Mouse (Mus musculus): ENCODE results near the gene Tenm2. TPM values are rescaled to one million over a fixed set of nuclear protein-coding genes. Genes with fewer than 3 reads are reported as not detected.

The Tenm2 gene
- polyA plus RNA-seq, 1 experiment from 2014 or later, result 77.0 TPM

- no peaks in the 10 kb centered on the region for H3K36me3 ChIP-seq (ENCODE audit: control insufficient read depth, insufficient read depth, low read length)
- no peak overlapping the region for H3K27ac ChIP-seq (ENCODE audit: low read length)
- no peak overlapping the region for H3K9ac ChIP-seq (ENCODE audit: low read depth, low read length)
- no peak overlapping the region for H3K4me3 ChIP-seq (ENCODE audit: low read depth, low read length)
- H3K27me3 ChIP-seq (ENCODE audit: control insufficient read depth, insufficient read depth, low read depth, low read length), result no peaks in the 10 kb centered on the region
- no peaks in the 10 kb centered on the region for H3K9me3 ChIP-seq (replicated peaks; ENCODE audit: control insufficient read depth, low read length, poor library complexity, severe bottlenecking)
- H3K4me2 ChIP-seq (ENCODE audit: low read length), result no peak overlapping the region
- H3K4me1 ChIP-seq (ENCODE audit: control insufficient read depth, insufficient read depth, low read length), result no peaks in the 10 kb centered on the region
- WGBS, result 95% methylated on average over 2 of the region's 2 CpGs
- ATAC-seq, result no peak
Measured at GRCm38 (mm10) chr11:37143478-37143877, 92.3 kb downstream of the Tenm2 start.

- no peaks in the 10 kb centered on the region for H3K4me1 ChIP-seq (ENCODE audit: control insufficient read depth, insufficient read depth, low read length)
- H3K36me3 ChIP-seq (ENCODE audit: control insufficient read depth, insufficient read depth, low read length), result no peaks in the 10 kb centered on the region; the same call in 1 of the 2 replicates
- 51% methylated on average over 2 of the region's 2 CpGs for WGBS
- H3K27me3 ChIP-seq (ENCODE audit: control insufficient read depth, insufficient read depth, low read depth, low read length), result no peaks in the 10 kb centered on the region
- H3K4me2 ChIP-seq (ENCODE audit: low read length), result no peak overlapping the region
- no peak for ATAC-seq
- 0 out of 2 replicates have a peak, but pooled peaks cover under 1% of the 10 kb centered on the region for H3K9me3 ChIP-seq (replicated peaks; ENCODE audit: control insufficient read depth, low read length, poor library complexity, severe bottlenecking)
- H3K4me3 ChIP-seq (ENCODE audit: low read depth, low read length), result no peak overlapping the region
- no peak overlapping the region for H3K9ac ChIP-seq (ENCODE audit: low read depth, low read length)
- no peak overlapping the region for H3K27ac ChIP-seq (ENCODE audit: low read length)
Measured at GRCm38 (mm10) chr11:37128893-37129292, 106.9 kb downstream of the Tenm2 start.

GRCm38 (mm10) chr11:37118058-37118457 lies 117.7 kb downstream of the Tenm2 start:
- Histone ChIP-seq H3K4me2 (ENCODE audit: low read length) (no peak overlapping the region), H3K9me3 (replicated peaks; ENCODE audit: control insufficient read depth, low read length, poor library complexity, severe bottlenecking) (no peaks in the 10 kb centered on the region), H3K4me1 (ENCODE audit: control insufficient read depth, insufficient read depth, low read length) (no peaks in the 10 kb centered on the region), H3K27me3 (ENCODE audit: control insufficient read depth, insufficient read depth, low read depth, low read length) (no peaks in the 10 kb centered on the region), H3K4me3 (ENCODE audit: low read depth, low read length) (no peak overlapping the region), H3K36me3 (ENCODE audit: control insufficient read depth, insufficient read depth, low read length) (no peaks in the 10 kb centered on the region), H3K27ac (ENCODE audit: low read length) (no peak overlapping the region), H3K9ac (ENCODE audit: low read depth, low read length) (no peak overlapping the region)
- ATAC-seq, result no peak

GRCm38 (mm10) chr11:37115188-37115587 lies 120.6 kb downstream of the Tenm2 start:
- Histone ChIP-seq H3K9me3 (replicated peaks; ENCODE audit: control insufficient read depth, low read length, poor library complexity, severe bottlenecking) (no peaks in the 10 kb centered on the region), H3K27me3 (ENCODE audit: control insufficient read depth, insufficient read depth, low read depth, low read length) (no peaks in the 10 kb centered on the region), H3K9ac (ENCODE audit: low read depth, low read length) (no peak overlapping the region), H3K4me1 (ENCODE audit: control insufficient read depth, insufficient read depth, low read length) (no peaks in the 10 kb centered on the region), H3K4me2 (ENCODE audit: low read length) (no peak overlapping the region), H3K36me3 (ENCODE audit: control insufficient read depth, insufficient read depth, low read length) (no peaks in the 10 kb centered on the region), H3K4me3 (ENCODE audit: low read depth, low read length) (no peak overlapping the region), H3K27ac (ENCODE audit: low read length) (no peak overlapping the region)
- WGBS, result 63% methylated on average over 4 of the region's 4 CpGs
- no peak for ATAC-seq

- Histone ChIP-seq H3K36me3 (ENCODE audit: control insufficient read depth, insufficient read depth, low read length) (no peaks in the 10 kb centered on the region), H3K9me3 (replicated peaks; ENCODE audit: control insufficient read depth, low read length, poor library complexity, severe bottlenecking) (no peaks in the 10 kb centered on the region), H3K27me3 (ENCODE audit: control insufficient read depth, insufficient read depth, low read depth, low read length) (no peaks in the 10 kb centered on the region), H3K4me2 (ENCODE audit: low read length) (no peak overlapping the region), H3K4me1 (ENCODE audit: control insufficient read depth, insufficient read depth, low read length) (no peaks in the 10 kb centered on the region), H3K27ac (ENCODE audit: low read length) (no peak overlapping the region), H3K9ac (ENCODE audit: low read depth, low read length) (no peak overlapping the region), H3K4me3 (ENCODE audit: low read depth, low read length) (no peak overlapping the region)
- WGBS, result 58% methylated on average over 2 of the region's 2 CpGs
- ATAC-seq, result no peak
Measured at GRCm38 (mm10) chr11:37107069-37107468, 128.7 kb downstream of the Tenm2 start.

GRCm38 (mm10) chr11:37079403-37079802 lies 156.4 kb downstream of the Tenm2 start:
- 88% methylated on average over 5 of the region's 5 CpGs for WGBS
- Histone ChIP-seq H3K36me3 (ENCODE audit: control insufficient read depth, insufficient read depth, low read length) (no peaks in the 10 kb centered on the region), H3K4me3 (ENCODE audit: low read depth, low read length) (no peak overlapping the region), H3K27ac (ENCODE audit: low read length) (no peak overlapping the region), H3K9ac (ENCODE audit: low read depth, low read length) (no peak overlapping the region), H3K4me2 (ENCODE audit: low read length) (no peak overlapping the region), H3K4me1 (ENCODE audit: control insufficient read depth, insufficient read depth, low read length) (0 out of 2 replicates have a peak, but pooled peaks cover 4% of the 10 kb centered on the region), H3K27me3 (ENCODE audit: control insufficient read depth, insufficient read depth, low read depth, low read length) (no peaks in the 10 kb centered on the region), H3K9me3 (replicated peaks; ENCODE audit: control insufficient read depth, low read length, poor library complexity, severe bottlenecking) (no peaks in the 10 kb centered on the region)
- ATAC-seq, result no peak

- no peak for ATAC-seq
- WGBS, result 65% methylated on average over 5 of the region's 5 CpGs
Measured at GRCm38 (mm10) chr11:37076989-37077598, 158.7 kb downstream of the Tenm2 start.

GRCm38 (mm10) chr11:37075349-37075748 lies 160.4 kb downstream of the Tenm2 start:
- Histone ChIP-seq H3K4me2 (ENCODE audit: low read length) (no peak overlapping the region), H3K4me1 (ENCODE audit: control insufficient read depth, insufficient read depth, low read length) (0 out of 2 replicates have a peak, but pooled peaks cover 4% of the 10 kb centered on the region), H3K4me3 (ENCODE audit: low read depth, low read length) (no peak overlapping the region), H3K27ac (ENCODE audit: low read length) (no peak overlapping the region), H3K27me3 (ENCODE audit: control insufficient read depth, insufficient read depth, low read depth, low read length) (no peaks in the 10 kb centered on the region), H3K9me3 (replicated peaks; ENCODE audit: control insufficient read depth, low read length, poor library complexity, severe bottlenecking) (no peaks in the 10 kb centered on the region), H3K36me3 (ENCODE audit: control insufficient read depth, insufficient read depth, low read length) (no peaks in the 10 kb centered on the region), H3K9ac (ENCODE audit: low read depth, low read length) (no peak overlapping the region)
- ATAC-seq, result no peak
- 80% methylated on average over 10 of the region's 10 CpGs for WGBS

More at GRCm38 (mm10) chr11:37076989-37077598, 158.7 kb downstream of the Tenm2 start:
- H3K27ac ChIP-seq (ENCODE audit: low read length), result no peak overlapping the region
- H3K9ac ChIP-seq (ENCODE audit: low read depth, low read length), result no peak overlapping the region
- 0 out of 2 replicates have a peak, but pooled peaks cover 4% of the 10 kb centered on the region for H3K4me1 ChIP-seq (ENCODE audit: control insufficient read depth, insufficient read depth, low read length)
- H3K36me3 ChIP-seq (ENCODE audit: control insufficient read depth, insufficient read depth, low read length), result no peaks in the 10 kb centered on the region
- no peaks in the 10 kb centered on the region for H3K9me3 ChIP-seq (replicated peaks; ENCODE audit: control insufficient read depth, low read length, poor library complexity, severe bottlenecking)
- H3K27me3 ChIP-seq (ENCODE audit: control insufficient read depth, insufficient read depth, low read depth, low read length), result no peaks in the 10 kb centered on the region
- H3K4me2 ChIP-seq (ENCODE audit: low read length), result no peak overlapping the region
- H3K4me3 ChIP-seq (ENCODE audit: low read depth, low read length), result no peak overlapping the region

GRCm38 (mm10) chr11:37065459-37065858 lies 170.3 kb downstream of the Tenm2 start:
- H3K4me2 ChIP-seq (ENCODE audit: low read length), result no peak overlapping the region
- H3K27ac ChIP-seq (ENCODE audit: low read length), result no peak overlapping the region
- H3K36me3 ChIP-seq (ENCODE audit: control insufficient read depth, insufficient read depth, low read length), result no peaks in the 10 kb centered on the region
- H3K9ac ChIP-seq (ENCODE audit: low read depth, low read length), result no peak overlapping the region
- no peak overlapping the region for H3K4me3 ChIP-seq (ENCODE audit: low read depth, low read length)
- no peak for ATAC-seq
- H3K9me3 ChIP-seq (replicated peaks; ENCODE audit: control insufficient read depth, low read length, poor library complexity, severe bottlenecking), result no peaks in the 10 kb centered on the region
- H3K27me3 ChIP-seq (ENCODE audit: control insufficient read depth, insufficient read depth, low read depth, low read length), result no peaks in the 10 kb centered on the region
- no peaks in the 10 kb centered on the region for H3K4me1 ChIP-seq (ENCODE audit: control insufficient read depth, insufficient read depth, low read length)
- WGBS, result 47% methylated on average over 3 of the region's 3 CpGs
